16 mouse cellular contexts compared by ENCODE assay signal in genomic region chr5:30591205-30591731, GRCm38 (mm10). TPM values are rescaled to one million over a fixed set of nuclear protein-coding genes. Genes with fewer than 3 reads are reported as not detected.
DNase-seq lines count a peak whose midpoint lies in the region; ATAC-seq and TF ChIP-seq lines count a peak whose summit lies in the region.
"Had no signal": no experiment of that assay in that cellular context is flagged by ENCODE, and none has a peak within 500 bp of the region (broad histone marks: within the 10 kb centered on the region; RNA-seq: fewer than 3 reads in every experiment).

No protein-coding gene starts in this region.

- H3K9ac ChIP-seq in intestine, embryonic 16.5 days (ENCODE audit: low read depth, low read length) = peak overlapping the region; percentile 13; the same call in 1 of the 2 replicates
- no peak overlapping the region for H3K9ac ChIP-seq in forebrain, postnatal 0 days
- H3K9ac ChIP-seq: forebrain, embryonic 15.5 days; liver, embryonic 12.5 days had no signal

- TF ChIP-seq CTCF in forebrain, postnatal 0 days (IDR thresholded peaks at IDR 0.05; ENCODE audit: low read depth) = no peak

- no peaks in the 10 kb centered on the region for H3K9me3 ChIP-seq in intestine, embryonic 16.5 days (ENCODE audit: control insufficient read depth, low read length)
- H3K9me3 ChIP-seq in forebrain, postnatal 0 days (ENCODE audit: low read length) = no peaks in the 10 kb centered on the region
- H3K9me3 ChIP-seq: forebrain, embryonic 15.5 days; liver, embryonic 12.5 days had no signal

- H3K4me2 ChIP-seq in intestine, embryonic 16.5 days (ENCODE audit: low read depth, low read length) = 0 out of 2 replicates have a peak overlapping the region, but pooled peaks have one; percentile 2
- no peak overlapping the region for H3K4me2 ChIP-seq in forebrain, postnatal 0 days (ENCODE audit: low read depth)
- H3K4me2 ChIP-seq: forebrain, embryonic 15.5 days; liver, embryonic 12.5 days had no signal

- H3K4me3 ChIP-seq in intestine, embryonic 16.5 days (ENCODE audit: low read length) = no peak overlapping the region
- no peak overlapping the region for H3K4me3 ChIP-seq in forebrain, postnatal 0 days (ENCODE audit: low read depth, low read length)
- H3K4me3 ChIP-seq: forebrain, embryonic 15.5 days; left cerebral cortex, adult 2 months; liver, embryonic 12.5 days had no signal

- intact Hi-C loops in left cerebral cortex, postnatal 4 days (cut with DNase I) = no loop called here

- peaks cover 45% of the 10 kb centered on the region for H3K4me1 ChIP-seq in intestine, embryonic 16.5 days (ENCODE audit: control insufficient read depth, insufficient read depth, low read length)
- no peaks in the 10 kb centered on the region; the same call in 1 of the 2 replicates for H3K4me1 ChIP-seq in forebrain, postnatal 0 days (ENCODE audit: insufficient read depth)

- H3K27me3 ChIP-seq in intestine, embryonic 16.5 days (replicated peaks; ENCODE audit: control insufficient read depth, insufficient read depth, low read length) = peaks cover 21% of the 10 kb centered on the region
- peaks cover 5% of the 10 kb centered on the region; the same call in 1 of the 2 replicates for H3K27me3 ChIP-seq in forebrain, postnatal 0 days (ENCODE audit: insufficient read depth, low read length)

- DNase-seq in adrenal gland, adult (ENCODE audit: inconsistent age in 2 of 2, low spot score in 1 of 2) = peak; percentile 84 to 93
- no peak for DNase-seq in adrenal gland, postnatal 4 days (ENCODE audit: low spot score in 2 of 2)
- DNase-seq in left cerebral cortex, postnatal 4 days = peak; percentile 88
- DNase-seq in left cerebral cortex, adult 9 months (ENCODE audit: low spot score in 2 of 2) = no peak
- peak; percentile 98 for DNase-seq in cerebellum, adult 11-12 months
- no peak for DNase-seq in forebrain, postnatal 0 days
- DNase-seq in spleen, adult 12 weeks (ENCODE audit: low spot score) = no peak
- DNase-seq: gastrocnemius, postnatal 36 days; kidney, postnatal 4 days; right cerebral cortex, postnatal 4 days had no signal

- ATAC-seq in intestine, embryonic 16.5 days = no peak
- ATAC-seq in forebrain, postnatal 0 days = no peak
- ATAC-seq: forebrain, embryonic 15.5 days; liver, embryonic 12.5 days had no signal

- H3K36me3 ChIP-seq in intestine, embryonic 16.5 days (ENCODE audit: control insufficient read depth, insufficient read depth, low read length) = no peaks in the 10 kb centered on the region
- H3K36me3 ChIP-seq in forebrain, postnatal 0 days (ENCODE audit: insufficient read depth) = no peaks in the 10 kb centered on the region
- H3K36me3 ChIP-seq: forebrain, embryonic 15.5 days; liver, embryonic 12.5 days had no signal

- WGBS in intestine, embryonic 16.5 days = 57% methylated on average over 5 of the region's 5 CpGs
- 52% methylated on average over 5 of the region's 5 CpGs for WGBS in forebrain, postnatal 0 days

- no peak overlapping the region for H3K27ac ChIP-seq in intestine, embryonic 16.5 days (ENCODE audit: low read length)
- no peak overlapping the region for H3K27ac ChIP-seq in forebrain, postnatal 0 days (ENCODE audit: low read depth, low read length)
- H3K27ac ChIP-seq: forebrain, embryonic 15.5 days; left cerebral cortex, adult 2 months; liver, embryonic 12.5 days; macrophage had no signal

RNA-seq across cellular contexts. Expression of gene Kcnk3, which starts 3.3 kb away (rescaled TPM):
- 100 to 1,000 TPM; 684 to 719 TPM for total RNA-seq in adrenal gland, postnatal 4 days (2021)
- 10 to 100 TPM; 14.1 to 15.1 TPM for total RNA-seq in left cerebral cortex, postnatal 4 days (2021)
- polyA plus RNA-seq in intestine, embryonic 16.5 days (2015; fragmentation: Nextera tagmentation; extraction: Ambion mirVana) = 8.7 and 12.2 TPM in 2 replicates
- 10.8 and 13.1 TPM in 2 replicates for total RNA-seq in forebrain, postnatal 0 days (2014; rRNA removed)
- polyA plus RNA-seq in forebrain, postnatal 0 days (2015; fragmentation: Nextera tagmentation; extraction: Ambion mirVana) = 6.4 and 7.0 TPM in 2 replicates
- polyA plus RNA-seq: macrophage had no signal

RNA-seq across cellular contexts. Expression of gene Cib4, which starts 45.6 kb away (rescaled TPM):
- total RNA-seq in adrenal gland, postnatal 4 days (2021) = under 1 TPM; 0.53 to 0.99 TPM
- total RNA-seq in left cerebral cortex, postnatal 4 days (2021) = not detected
- not detected in 2 replicates for polyA plus RNA-seq in intestine, embryonic 16.5 days (2015; fragmentation: Nextera tagmentation; extraction: Ambion mirVana)
- not detected in 2 replicates for total RNA-seq in forebrain, postnatal 0 days (2014; rRNA removed)
- polyA plus RNA-seq in forebrain, postnatal 0 days (2015; fragmentation: Nextera tagmentation; extraction: Ambion mirVana) = not detected in 2 replicates
- total RNA-seq: gastrocnemius, postnatal 36 days; left cerebral cortex, adult 2 months had no signal
- polyA plus RNA-seq: embryonic facial prominence, embryonic 14.5 days; forebrain, embryonic 15.5 days; liver, embryonic 12.5 days; macrophage had no signal

RNA-seq across cellular contexts. Expression of gene Slc35f6, which starts 56.5 kb away (rescaled TPM):
- total RNA-seq in adrenal gland, postnatal 4 days (2021) = 10 to 100 TPM; 33.5 to 33.7 TPM
- total RNA-seq in left cerebral cortex, postnatal 4 days (2021) = 10 to 100 TPM; 23.3 to 27.9 TPM
- 50.2 and 56.3 TPM in 2 replicates for polyA plus RNA-seq in intestine, embryonic 16.5 days (2015; fragmentation: Nextera tagmentation; extraction: Ambion mirVana)
- 31.5 and 48.7 TPM in 2 replicates for total RNA-seq in forebrain, postnatal 0 days (2014; rRNA removed)
- polyA plus RNA-seq in forebrain, postnatal 0 days (2015; fragmentation: Nextera tagmentation; extraction: Ambion mirVana) = 19.2 and 24.3 TPM in 2 replicates

Comparison
In these comparisons a context has a peak if more than half of its experiments do, and no peak if none do; other contexts are left out.
1. DNase-seq: peak in adrenal gland, adult (2 of 2), left cerebral cortex, postnatal 4 days (single experiment) and cerebellum, adult 11-12 months (single experiment); none in adrenal gland, postnatal 4 days (0 of 2), left cerebral cortex, adult 9 months (0 of 2), forebrain, postnatal 0 days (single experiment) and spleen, adult 12 weeks (single experiment).
2. RNA of gene Kcnk3, which starts 3.3 kb away (total RNA-seq): 684 to 719 TPM in adrenal gland, postnatal 4 days; 14.1 to 15.1 TPM in left cerebral cortex, postnatal 4 days and 10.8 to 13.1 TPM in forebrain, postnatal 0 days; every median in the first group is over 10 times any median in the second.